Mouse (Mus musculus) limb, embryonic 12.5 days (tissue): ENCODE data around the gene Gp1ba. TPM values are rescaled to one million over a fixed set of nuclear protein-coding genes. Genes with fewer than 3 reads are reported as not detected.

ENCODE experiments used
- ATAC-seq: fragments of 200-750 bp; cut with Nextera tagmentation; 2 replicates; pipeline ENCODE4 v1.8.0; 2017; ENCODE audit warnings: low read depth, moderate TSS enrichment; ENCODE audit not compliant: insufficient number of reproducible peaks, insufficient read depth, low FRiP score, low TSS enrichment
- H3K27ac ChIP-seq: fragments of 300-500 bp; sonication (generic); 2 replicates; pipeline ENCODE4 v1.5.1; 2016; ENCODE audit warnings: mild to moderate bottlenecking, moderate library complexity
- H3K27me3 ChIP-seq: fragments of 300-500 bp; sonication (generic); 2 replicates; pipeline ENCODE4 v1.6.1; 2016; ENCODE audit warnings: mild to moderate bottlenecking, moderate library complexity
- H3K36me3 ChIP-seq: fragments of 300-500 bp; sonication (generic); 2 replicates; pipeline ENCODE4 v1.6.1; 2016; ENCODE audit warnings: mild to moderate bottlenecking, moderate library complexity
- H3K4me1 ChIP-seq: fragments of 300-500 bp; sonication (generic); replicated peaks from 2 replicates; pipeline ENCODE4 v1.6.1; 2016
- H3K4me2 ChIP-seq: fragments of 300-500 bp; sonication (generic); 2 replicates; pipeline ENCODE4 v1.6.1; 2016; ENCODE audit warnings: mild to moderate bottlenecking, moderate library complexity
- H3K4me3 ChIP-seq: fragments of 300-500 bp; sonication (generic); replicated peaks from 2 replicates; pipeline ENCODE4 v1.5.1; 2016; ENCODE audit warnings: mild to moderate bottlenecking
- H3K9ac ChIP-seq: fragments of 300-500 bp; sonication (generic); replicated peaks from 2 replicates; pipeline ENCODE4 v1.6.1; 2016; ENCODE audit warnings: mild to moderate bottlenecking, moderate library complexity
- H3K9me3 ChIP-seq: fragments of 300-500 bp; sonication (generic); 2 replicates; pipeline ENCODE4 v1.6.1; 2016; ENCODE audit warnings: mild to moderate bottlenecking, moderate library complexity
- WGBS: fragments of 180-500 bp; shearing (Covaris S2); methylation state at CpG from one replicate; pipeline ENCODE4 v1.1.7; 2016; 5-methylcytosine and 5-hydroxymethylcytosine counted together
- polyA plus RNA-seq: library from polyadenylated mRNA; unstranded; fragments of >200 nt; fragmentation: Nextera tagmentation; extraction: Ambion mirVana; gene quantifications from 2 replicates; pipeline ENCODE4 v1.2.1, GENCODE M21; 2016

Gp1ba gene
- 0.22 and 0.31 TPM in 2 replicates for polyA plus RNA-seq

DNA sequence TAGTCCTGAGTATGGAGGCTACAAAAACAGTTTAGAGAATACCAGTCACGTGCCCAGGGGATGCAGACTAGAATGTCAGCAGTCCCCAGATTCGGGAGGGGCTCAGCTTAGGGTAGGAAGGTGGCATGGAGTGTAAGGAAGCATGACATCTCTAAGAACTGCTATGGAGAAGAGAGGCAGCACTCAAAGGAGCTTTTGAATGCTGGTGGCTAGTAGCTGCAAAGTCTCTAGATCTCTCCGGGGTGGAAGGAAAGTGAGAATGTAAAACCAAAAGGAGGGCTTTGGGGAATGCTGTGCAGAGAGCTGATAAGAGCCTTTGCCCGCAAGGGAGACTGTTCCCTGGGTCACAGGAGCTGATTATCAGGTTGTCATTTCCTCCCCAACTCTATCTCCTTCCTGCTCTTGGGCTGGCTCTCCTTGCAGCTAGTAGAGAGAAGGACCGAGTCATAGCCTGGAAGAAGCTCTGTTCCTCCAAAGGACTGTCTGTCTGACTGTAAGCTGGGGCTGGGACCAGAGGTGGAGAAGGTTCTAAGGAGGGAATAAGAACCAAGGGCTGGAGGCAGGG is at the start of gene Gp1ba:
Gp1ba (plus strand) TSS at position 409 of the 565 bp plus-strand sequence.
- H3K27ac ChIP-seq = no peak within 1 kb of the TSS
- H3K27me3 ChIP-seq = no peaks in the 10 kb centered on the region
- WGBS = 49% methylated on average over 5 of the region's 5 CpGs
- H3K9me3 ChIP-seq = no peaks in the 10 kb centered on the region
- no peak within 1 kb of the TSS for H3K9ac ChIP-seq
- peaks cover 12% of the 10 kb centered on the region for H3K36me3 ChIP-seq
- no peaks in the 10 kb centered on the region for H3K4me1 ChIP-seq
- no peak within 1 kb of the TSS for H3K4me2 ChIP-seq
- no peak for ATAC-seq
- H3K4me3 ChIP-seq = no peak within 1 kb of the TSS

DNA sequence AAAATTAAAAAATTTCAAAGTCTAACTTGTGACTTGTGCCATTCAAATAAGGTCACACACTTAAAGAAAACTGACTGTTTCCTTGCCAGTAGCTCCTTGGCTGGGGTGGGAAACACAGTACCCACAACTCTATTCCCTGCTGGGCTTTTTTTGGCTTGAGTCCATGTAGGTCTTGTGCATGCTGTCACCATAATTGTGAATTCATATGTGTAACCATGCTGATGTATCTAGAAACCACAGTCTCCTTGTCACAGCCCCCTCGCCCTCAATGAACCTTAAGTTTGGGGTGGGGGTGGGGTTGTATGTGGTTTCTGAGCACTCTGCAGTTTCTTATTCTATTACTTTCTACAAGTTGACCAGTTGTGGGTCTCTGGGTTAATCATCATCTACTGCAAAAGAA is 47.2 kb upstream of the Gp1ba start:
- H3K4me2 ChIP-seq = no peak overlapping the region
- no peak overlapping the region for H3K4me3 ChIP-seq
- H3K27ac ChIP-seq = no peak overlapping the region
- H3K36me3 ChIP-seq = peaks cover 5% of the 10 kb centered on the region; the same call in 1 of the 2 replicates
- H3K9ac ChIP-seq = no peak overlapping the region
- no peaks in the 10 kb centered on the region for H3K9me3 ChIP-seq
- H3K4me1 ChIP-seq = no peaks in the 10 kb centered on the region
- 97% methylated on average over 1 of the region's 1 CpGs for WGBS
- H3K27me3 ChIP-seq = no peaks in the 10 kb centered on the region
- ATAC-seq = no peak

DNA sequence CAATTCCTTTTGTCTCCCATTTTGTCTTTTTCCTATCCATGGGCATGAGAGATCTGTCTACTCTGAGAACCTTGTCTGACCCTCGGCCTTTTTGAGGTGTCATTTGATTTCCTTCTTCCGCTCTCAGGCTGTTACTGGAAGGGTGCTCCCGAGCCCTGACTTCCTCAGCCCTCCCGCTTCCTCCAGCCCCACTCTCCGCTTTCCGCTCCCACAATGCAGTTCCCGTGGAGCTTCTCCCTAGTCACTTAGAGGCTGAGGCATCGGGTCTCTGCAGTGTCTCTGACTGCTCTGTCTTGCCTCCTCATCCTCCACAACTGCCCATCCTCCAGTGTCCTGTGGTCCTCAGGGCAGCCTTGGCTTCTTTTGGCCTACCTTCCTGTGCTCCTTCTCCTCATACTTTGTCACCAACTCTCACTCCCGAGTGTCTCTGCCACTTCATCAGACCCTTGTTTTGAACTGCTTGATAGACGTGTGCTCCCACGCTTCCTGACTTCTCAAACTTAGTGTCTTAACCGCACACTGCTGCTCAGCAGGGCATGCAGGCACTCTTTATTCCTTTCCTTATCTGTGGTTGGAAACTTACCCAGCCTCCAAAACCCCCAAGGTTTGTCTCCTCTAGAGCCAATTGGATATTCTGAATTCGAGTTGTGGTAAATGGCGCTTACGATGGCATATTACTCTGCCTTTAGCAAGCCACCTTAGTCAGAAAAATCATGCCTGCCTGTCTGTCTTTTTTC is 44.5 kb upstream of the Gp1ba start:
- Histone ChIP-seq H3K4me3 (no peak overlapping the region), H3K27ac (no peak overlapping the region), H3K36me3 (peaks cover 26% of the 10 kb centered on the region), H3K9me3 (no peaks in the 10 kb centered on the region), H3K4me1 (no peaks in the 10 kb centered on the region), H3K27me3 (no peaks in the 10 kb centered on the region), H3K4me2 (no peak overlapping the region), H3K9ac (no peak overlapping the region)
- ATAC-seq = no peak
- WGBS = 83% methylated on average over 15 of the region's 15 CpGs

DNA sequence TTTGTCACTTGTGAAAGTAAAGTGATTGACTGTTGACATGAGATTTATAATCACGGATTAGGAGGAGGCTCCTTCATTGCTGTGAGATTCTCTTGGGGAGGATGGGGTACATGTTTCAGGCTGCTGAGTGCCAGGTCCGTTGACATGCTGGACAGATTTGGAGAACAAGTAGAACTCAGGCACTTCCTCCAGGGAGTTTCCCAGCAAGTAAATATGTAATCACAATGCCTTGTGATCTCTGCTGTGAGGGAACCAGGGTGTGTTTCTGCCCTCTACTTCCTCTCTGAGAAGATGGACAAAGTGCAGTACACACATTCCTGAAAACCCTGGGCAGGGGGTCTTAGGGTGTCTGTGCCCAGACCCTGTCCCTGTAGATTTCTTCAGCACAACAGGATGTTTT is 43.3 kb upstream of the Gp1ba start:
- ATAC-seq = no peak
- no peak overlapping the region for H3K27ac ChIP-seq
- WGBS = 79% methylated on average over 2 of the region's 2 CpGs
- H3K4me3 ChIP-seq = no peak overlapping the region
- H3K4me1 ChIP-seq = no peaks in the 10 kb centered on the region
- H3K9ac ChIP-seq = no peak overlapping the region
- no peaks in the 10 kb centered on the region for H3K9me3 ChIP-seq
- no peak overlapping the region for H3K4me2 ChIP-seq
- no peaks in the 10 kb centered on the region for H3K27me3 ChIP-seq
- H3K36me3 ChIP-seq = peaks cover 37% of the 10 kb centered on the region

DNA sequence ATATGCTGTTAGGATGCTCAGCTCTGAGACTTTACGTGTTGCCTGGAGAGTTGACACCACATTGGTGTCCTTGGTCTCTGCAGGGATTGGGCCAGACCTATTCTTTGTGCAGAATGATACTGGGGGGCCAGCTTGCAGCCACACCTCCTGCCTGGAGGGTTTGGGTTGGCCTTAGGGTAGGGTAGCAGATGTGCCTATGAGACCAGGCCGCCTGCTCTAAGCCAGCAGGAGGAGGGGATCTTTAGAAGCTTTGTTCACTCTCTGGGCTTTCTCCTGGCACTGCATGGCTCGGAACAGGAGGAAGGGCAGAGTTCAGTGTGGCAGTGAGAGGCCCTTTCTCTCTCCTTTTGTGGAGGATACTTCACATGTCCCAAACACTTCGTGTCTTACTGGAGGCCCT is 42.8 kb upstream of the Gp1ba start:
- Histone ChIP-seq H3K4me1 (no peaks in the 10 kb centered on the region), H3K27me3 (no peaks in the 10 kb centered on the region), H3K36me3 (peaks cover 38% of the 10 kb centered on the region), H3K4me2 (no peak overlapping the region), H3K27ac (no peak overlapping the region), H3K4me3 (no peak overlapping the region), H3K9me3 (no peaks in the 10 kb centered on the region), H3K9ac (no peak overlapping the region)
- WGBS = 74% methylated on average over 4 of the region's 4 CpGs
- ATAC-seq = no peak

DNA sequence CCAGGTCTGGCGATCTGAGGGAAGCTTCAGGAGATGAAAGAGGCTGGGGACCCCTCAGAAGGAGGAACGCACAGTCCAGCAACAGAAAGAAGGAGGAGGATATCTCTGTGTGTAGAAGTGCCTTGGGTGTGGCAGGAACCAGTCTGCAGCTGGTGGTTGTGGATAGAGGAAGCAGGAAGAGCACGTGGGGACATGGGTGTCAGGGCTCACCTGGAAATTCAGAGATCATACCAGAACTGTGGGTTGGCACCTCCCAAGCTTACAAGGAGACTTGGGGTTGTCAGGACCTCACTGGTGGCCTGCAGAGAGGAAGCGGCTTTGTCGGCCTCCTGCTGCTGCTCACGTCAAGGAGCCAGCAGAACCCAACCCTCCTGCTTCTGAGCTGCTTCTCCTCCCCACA is 41.6 kb upstream of the Gp1ba start:
- Histone ChIP-seq H3K4me3 (no peak overlapping the region), H3K4me2 (no peak overlapping the region), H3K27ac (no peak overlapping the region), H3K9ac (no peak overlapping the region), H3K9me3 (no peaks in the 10 kb centered on the region), H3K27me3 (no peaks in the 10 kb centered on the region), H3K36me3 (peaks cover 50% of the 10 kb centered on the region), H3K4me1 (no peaks in the 10 kb centered on the region)
- ATAC-seq = no peak
- WGBS = 88% methylated on average over 6 of the region's 6 CpGs

DNA sequence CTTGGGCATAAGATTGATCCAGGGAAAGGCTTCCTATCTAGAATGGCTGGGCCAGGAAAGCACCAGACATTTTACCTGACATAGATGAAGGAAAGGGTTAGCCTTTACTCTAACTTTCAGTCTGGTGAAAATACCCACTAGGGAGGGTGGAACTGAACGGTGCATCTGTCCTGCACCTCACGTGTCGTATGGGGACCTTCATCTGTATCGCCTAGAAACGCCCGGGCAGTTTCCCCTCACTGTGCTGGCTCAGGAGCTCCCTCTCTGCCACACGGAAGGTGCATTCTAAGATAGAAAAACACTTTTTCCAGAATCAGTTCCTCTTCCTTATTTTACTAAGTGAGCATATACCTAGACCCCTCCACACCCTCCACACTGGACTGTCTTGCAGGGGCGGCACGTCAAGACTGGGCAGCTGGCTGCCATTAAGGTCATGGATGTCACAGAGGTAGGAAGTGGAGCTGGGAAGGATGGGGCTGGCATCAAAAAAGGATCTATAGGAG is 40.4 kb upstream of the Gp1ba start:
- H3K4me3 ChIP-seq = no peak overlapping the region
- H3K4me2 ChIP-seq = no peak overlapping the region
- no peaks in the 10 kb centered on the region for H3K9me3 ChIP-seq
- no peak for ATAC-seq
- no peak overlapping the region for H3K27ac ChIP-seq
- H3K9ac ChIP-seq = no peak overlapping the region
- H3K4me1 ChIP-seq = no peaks in the 10 kb centered on the region
- H3K27me3 ChIP-seq = no peaks in the 10 kb centered on the region
- H3K36me3 ChIP-seq = peaks cover 63% of the 10 kb centered on the region
- WGBS = 91% methylated on average over 9 of the region's 9 CpGs

DNA sequence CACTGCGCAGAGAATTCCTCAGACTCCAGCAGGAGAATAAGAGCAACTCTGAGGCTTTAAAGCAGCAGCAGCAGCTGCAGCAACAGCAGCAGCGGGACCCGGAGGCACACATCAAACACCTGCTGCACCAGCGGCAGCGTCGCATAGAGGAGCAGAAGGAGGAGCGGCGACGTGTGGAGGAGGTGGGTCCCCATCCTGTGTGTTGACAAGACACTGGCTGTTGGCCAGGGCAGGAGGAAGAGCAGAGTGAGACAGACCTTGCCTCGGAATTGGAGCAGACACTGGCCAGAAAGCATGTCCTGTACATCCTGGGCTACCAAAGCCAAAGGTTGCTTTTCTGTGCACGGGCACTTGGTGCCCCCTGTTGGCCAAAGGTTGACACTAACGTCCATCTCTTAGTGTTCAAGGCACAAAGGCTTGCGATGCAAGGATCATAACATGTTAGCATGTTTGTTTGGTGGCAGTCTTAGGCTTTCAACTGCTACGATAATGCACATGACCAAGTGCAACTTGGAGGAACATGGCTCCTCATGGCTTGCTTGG is 33.8 kb upstream of the Gp1ba start:
- H3K9ac ChIP-seq = no peak overlapping the region
- no peaks in the 10 kb centered on the region for H3K4me1 ChIP-seq
- no peak overlapping the region for H3K4me2 ChIP-seq
- H3K27ac ChIP-seq = no peak overlapping the region
- H3K27me3 ChIP-seq = no peaks in the 10 kb centered on the region
- peaks cover 95% of the 10 kb centered on the region for H3K36me3 ChIP-seq
- H3K4me3 ChIP-seq = no peak overlapping the region
- no peaks in the 10 kb centered on the region for H3K9me3 ChIP-seq
- ATAC-seq = no peak
- whole genome bisulfite sequencing = 62% methylated on average over 14 of the region's 14 CpGs

DNA sequence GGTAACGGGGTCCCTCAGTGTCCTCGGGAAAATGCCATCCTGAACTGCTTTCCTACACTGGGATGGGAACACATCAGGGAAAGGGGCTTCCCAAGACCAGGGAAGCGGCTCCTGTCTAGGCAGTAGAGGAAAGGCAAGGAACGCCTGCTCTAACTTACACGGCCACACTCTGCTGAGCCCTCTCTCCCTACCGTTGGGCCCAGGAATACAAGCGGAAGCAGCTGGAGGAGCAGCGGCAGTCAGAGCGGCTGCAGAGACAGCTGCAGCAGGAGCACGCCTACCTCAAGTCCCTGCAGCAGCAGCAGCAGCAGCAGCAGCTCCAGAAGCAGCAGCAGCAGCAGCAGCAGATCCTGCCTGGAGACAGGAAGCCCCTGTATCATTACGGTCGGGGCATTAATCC is 32.2 kb upstream of the Gp1ba start:
- H3K36me3 ChIP-seq = peaks cover 100% of the 10 kb centered on the region
- H3K27ac ChIP-seq = no peak overlapping the region

DNA sequence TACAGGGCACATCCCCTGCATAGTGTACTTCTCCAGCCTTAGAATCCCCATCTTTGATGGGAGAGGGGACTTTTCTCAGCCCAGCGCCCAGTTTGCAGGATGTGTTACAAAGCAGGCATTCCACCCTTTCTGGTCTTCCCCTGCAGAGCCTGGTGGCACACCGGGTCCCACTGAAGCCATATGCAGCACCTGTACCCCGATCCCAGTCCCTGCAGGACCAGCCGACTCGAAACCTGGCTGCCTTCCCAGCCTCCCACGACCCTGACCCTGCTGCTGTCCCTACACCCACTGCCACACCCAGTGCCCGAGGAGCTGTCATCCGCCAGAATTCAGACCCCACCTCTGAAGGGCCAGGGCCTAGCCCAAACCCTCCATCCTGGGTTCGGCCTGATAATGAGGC is 31.3 kb upstream of the Gp1ba start:
- Histone ChIP-seq H3K9me3 (no peaks in the 10 kb centered on the region), H3K9ac (no peak overlapping the region), H3K36me3 (peaks cover 100% of the 10 kb centered on the region), H3K27ac (no peak overlapping the region), H3K4me1 (no peaks in the 10 kb centered on the region), H3K4me2 (no peak overlapping the region), H3K4me3 (no peak overlapping the region), H3K27me3 (no peaks in the 10 kb centered on the region)
- ATAC-seq = no peak
- WGBS = 92% methylated on average over 9 of the region's 9 CpGs

More for the DNA sequence above, 32.2 kb upstream of the Gp1ba start:
- WGBS = 71% methylated on average over 12 of the region's 12 CpGs
- H3K4me2 ChIP-seq = no peak overlapping the region
- no peaks in the 10 kb centered on the region for H3K4me1 ChIP-seq
- H3K4me3 ChIP-seq = no peak overlapping the region
- H3K9me3 ChIP-seq = no peaks in the 10 kb centered on the region
- H3K9ac ChIP-seq = 0 out of 2 replicates have a peak overlapping the region, but pooled peaks have one; percentile 23
- no peaks in the 10 kb centered on the region for H3K27me3 ChIP-seq
- ATAC-seq = no peak

DNA sequence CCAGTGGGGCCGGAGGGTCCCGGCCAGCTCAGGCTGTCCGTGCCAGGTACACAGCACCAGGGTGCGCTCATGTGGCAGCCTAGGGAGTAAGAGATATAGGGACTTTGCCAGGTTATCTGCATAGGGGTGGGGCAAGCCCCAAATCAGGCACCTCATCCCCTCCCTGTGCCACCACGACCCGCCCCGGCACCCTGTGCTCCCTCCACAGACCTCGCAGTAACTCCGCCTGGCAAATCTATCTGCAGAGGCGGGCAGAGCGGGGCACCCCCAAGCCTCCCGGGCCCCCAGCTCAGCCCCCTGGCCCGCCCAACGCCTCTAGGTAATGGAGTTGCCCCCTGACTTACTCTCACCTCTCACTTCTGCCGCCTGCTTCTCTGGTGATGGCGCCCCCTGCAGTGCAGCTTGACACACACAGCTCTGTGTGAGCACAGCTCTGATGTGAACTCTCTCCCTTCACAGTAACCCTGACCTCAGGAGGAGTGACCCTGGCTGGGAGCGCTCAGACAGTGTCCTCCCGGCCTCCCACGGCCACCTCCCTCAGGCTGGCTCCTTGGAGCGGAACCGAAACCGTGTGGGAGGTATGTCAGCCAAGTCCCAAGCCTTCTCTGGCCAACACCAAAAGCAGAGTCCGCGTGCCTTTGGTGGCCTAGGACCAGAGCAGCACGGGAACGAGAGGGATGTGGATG is 30.4 kb upstream of the Gp1ba start:
- Histone ChIP-seq H3K36me3 (peaks cover 100% of the 10 kb centered on the region), H3K4me1 (no peaks in the 10 kb centered on the region), H3K9ac (no peak overlapping the region), H3K4me2 (no peak overlapping the region), H3K27me3 (no peaks in the 10 kb centered on the region), H3K9me3 (no peaks in the 10 kb centered on the region), H3K4me3 (no peak overlapping the region), H3K27ac (no peak overlapping the region)
- 92% methylated on average over 26 of the region's 26 CpGs for WGBS
- no peak for ATAC-seq
